Mouse (Mus musculus) limb, embryonic 14.5 days (tissue): ENCODE measurements around the gene Tnfsf10. TPM values are rescaled to one million over a fixed set of nuclear protein-coding genes. Genes with fewer than 3 reads are reported as not detected.
A peak's percentile ranks its signal among the peaks of the same experiment; 100 is the strongest.

ENCODE experiments used
- ATAC-seq: fragments of 200-750 bp; cut with Nextera tagmentation; 2 replicates; pipeline ENCODE4 v1.8.0; 2017; ENCODE audit warnings: low read depth, moderate number of reproducible peaks, moderate TSS enrichment; ENCODE audit not compliant: low FRiP score
- DNase-seq: peaks from one replicate; pipeline ENCODE4 v3.0.0-alpha.2; 2015; ENCODE audit warnings: low spot score
- H3K27ac ChIP-seq: fragments of 300-500 bp; sonication (generic); replicated peaks from 2 replicates; pipeline ENCODE4 v1.5.1; 2014; ENCODE audit warnings: low read depth, mild to moderate bottlenecking, low read length, moderate library complexity, mixed read lengths
- H3K27me3 ChIP-seq: fragments of 300-500 bp; sonication (generic); 2 replicates; pipeline ENCODE4 v1.6.1; 2014; ENCODE audit warnings: low read length, mixed read lengths; ENCODE audit not compliant: control insufficient read depth, insufficient read depth
- H3K36me3 ChIP-seq: fragments of 300-500 bp; sonication (generic); 2 replicates; pipeline ENCODE4 v1.6.1; 2014; ENCODE audit warnings: mild to moderate bottlenecking, low read length, moderate library complexity, mixed read lengths; ENCODE audit not compliant: control insufficient read depth, insufficient read depth
- H3K4me1 ChIP-seq: fragments of 300-500 bp; sonication (generic); 2 replicates; pipeline ENCODE4 v1.6.1; 2014; ENCODE audit warnings: antibody characterized with exemption, low read length, mixed read lengths; ENCODE audit not compliant: control insufficient read depth, insufficient read depth
- H3K4me2 ChIP-seq: fragments of 300-500 bp; sonication (generic); replicated peaks from 2 replicates; pipeline ENCODE4 v1.6.1; 2014; ENCODE audit warnings: low read depth, mild to moderate bottlenecking, low read length, moderate library complexity; ENCODE audit not compliant: severe bottlenecking
- H3K4me3 ChIP-seq: fragments of 300-500 bp; sonication (generic); replicated peaks from 2 replicates; pipeline ENCODE4 v1.5.1; 2014; ENCODE audit warnings: low read length
- H3K9ac ChIP-seq: fragments of 300-500 bp; sonication (generic); 2 replicates; pipeline ENCODE4 v1.6.1; 2014; ENCODE audit warnings: mild to moderate bottlenecking, low read depth, low read length, moderate library complexity; ENCODE audit not compliant: severe bottlenecking
- H3K9me3 ChIP-seq: fragments of 300-500 bp; sonication (generic); 2 replicates; pipeline ENCODE4 v1.6.1; 2016; ENCODE audit warnings: low read length; ENCODE audit not compliant: control insufficient read depth
- POLR2A ChIP-seq: fragments of 200-500 bp; IDR thresholded peaks from 2 replicates; pipeline ENCODE4 v1.8.0; 2012; ENCODE audit warnings: inconsistent platforms, mild to moderate bottlenecking, moderate library complexity, borderline replicate concordance; ENCODE audit not compliant: insufficient read depth, insufficient read length; ENCODE audit errors: extremely low read depth
- whole genome bisulfite sequencing: fragments of 180-500 bp; shearing (Covaris S2); extraction: QIAGEN DNeasy Blood & Tissue Kit; methylation state at CpG from one replicate; pipeline ENCODE4 v1.1.7; 2014; 5-methylcytosine and 5-hydroxymethylcytosine counted together
- polyA plus RNA-seq, 2 experiments: library from polyadenylated mRNA; depleted of rRNA in 1 of 2; stranded (reverse) in 1 of 2; unstranded in 1 of 2; fragments of >200 nt; fragmentation: Nextera tagmentation in 1 of 2; extraction: Ambion mirVana in 1 of 2; gene quantifications; 2 replicates each; pipeline versions ENCODE4 v1.2.1 to v1.2.3; 2012 to 2014

The Tnfsf10 gene
- polyA plus RNA-seq, 2 experiments, result 0.14 to 0.17 TPM

GRCm38 (mm10) chr3:27340757-27341156 is 23.9 kb downstream of the Tnfsf10 start:
- Histone ChIP-seq H3K27me3 (no peaks in the 10 kb centered on the region), H3K9ac (no peak overlapping the region), H3K9me3 (no peaks in the 10 kb centered on the region), H3K4me2 (no peak overlapping the region), H3K4me3 (no peak overlapping the region), H3K36me3 (no peaks in the 10 kb centered on the region), H3K27ac (no peak overlapping the region), H3K4me1 (no peaks in the 10 kb centered on the region)
- TF ChIP-seq POLR2A, result no peak
- DNase-seq, result no peak
- 90% methylated on average over 5 of the region's 5 CpGs for WGBS
- no peak for ATAC-seq

GRCm38 (mm10) chr3:27342462-27342861 is 25.6 kb downstream of the Tnfsf10 start:
- no peak overlapping the region for H3K4me2 ChIP-seq
- H3K4me1 ChIP-seq, result no peaks in the 10 kb centered on the region
- no peaks in the 10 kb centered on the region for H3K9me3 ChIP-seq
- ATAC-seq (no peak), DNase-seq (no peak)
- no peak overlapping the region for H3K9ac ChIP-seq
- H3K27me3 ChIP-seq, result no peaks in the 10 kb centered on the region
- WGBS, result 53% methylated on average over 6 of the region's 6 CpGs
- no peak overlapping the region for H3K4me3 ChIP-seq
- TF ChIP-seq POLR2A, result no peak
- no peak overlapping the region for H3K27ac ChIP-seq
- no peaks in the 10 kb centered on the region for H3K36me3 ChIP-seq

GRCm38 (mm10) chr3:27345526-27345925 is 28.7 kb downstream of the Tnfsf10 start:
- H3K9ac ChIP-seq, result no peak overlapping the region
- no peak overlapping the region for H3K4me3 ChIP-seq
- no peaks in the 10 kb centered on the region for H3K36me3 ChIP-seq
- no peak for ATAC-seq
- DNase-seq, result no peak
- H3K27ac ChIP-seq, result no peak overlapping the region
- H3K4me1 ChIP-seq, result no peaks in the 10 kb centered on the region
- 62% methylated on average over 6 of the region's 6 CpGs for WGBS
- no peak for TF ChIP-seq POLR2A
- H3K27me3 ChIP-seq, result no peaks in the 10 kb centered on the region
- no peaks in the 10 kb centered on the region for H3K9me3 ChIP-seq
- H3K4me2 ChIP-seq, result no peak overlapping the region

- Histone ChIP-seq H3K27ac (no peak overlapping the region), H3K27me3 (no peaks in the 10 kb centered on the region), H3K9me3 (no peaks in the 10 kb centered on the region), H3K9ac (no peak overlapping the region), H3K4me3 (no peak overlapping the region), H3K4me1 (no peaks in the 10 kb centered on the region), H3K4me2 (no peak overlapping the region), H3K36me3 (no peaks in the 10 kb centered on the region)
- 82% methylated on average over 5 of the region's 5 CpGs for whole genome bisulfite sequencing
- no peak for ATAC-seq
- DNase-seq, result no peak
- TF ChIP-seq POLR2A, result no peak
These were observed 31.6 kb downstream of the Tnfsf10 start for GRCm38 (mm10) chr3:27348462-27348861.

- ATAC-seq, result no peak
- no peak overlapping the region for H3K4me3 ChIP-seq
- H3K9ac ChIP-seq, result no peak overlapping the region
- H3K4me1 ChIP-seq, result no peaks in the 10 kb centered on the region
- WGBS, result 70% methylated on average over 9 of the region's 9 CpGs
- no peaks in the 10 kb centered on the region for H3K27me3 ChIP-seq
- DNase-seq, result peak; percentile 25
- H3K27ac ChIP-seq, result no peak overlapping the region
- H3K4me2 ChIP-seq, result no peak overlapping the region
- H3K9me3 ChIP-seq, result no peaks in the 10 kb centered on the region
- TF ChIP-seq POLR2A, result no peak
- no peaks in the 10 kb centered on the region for H3K36me3 ChIP-seq
These were observed 34.3 kb downstream of the Tnfsf10 start for GRCm38 (mm10) chr3:27351105-27351504.
